Mouse (Mus musculus) B cell, adult 2 months (primary cell): ENCODE results near the gene Klhl5.

Experiments
- DNase-seq, 2 experiments: peaks; one replicate each; pipeline ENCODE4 v3.0.0; 2022

Gene Klhl5

DNA sequence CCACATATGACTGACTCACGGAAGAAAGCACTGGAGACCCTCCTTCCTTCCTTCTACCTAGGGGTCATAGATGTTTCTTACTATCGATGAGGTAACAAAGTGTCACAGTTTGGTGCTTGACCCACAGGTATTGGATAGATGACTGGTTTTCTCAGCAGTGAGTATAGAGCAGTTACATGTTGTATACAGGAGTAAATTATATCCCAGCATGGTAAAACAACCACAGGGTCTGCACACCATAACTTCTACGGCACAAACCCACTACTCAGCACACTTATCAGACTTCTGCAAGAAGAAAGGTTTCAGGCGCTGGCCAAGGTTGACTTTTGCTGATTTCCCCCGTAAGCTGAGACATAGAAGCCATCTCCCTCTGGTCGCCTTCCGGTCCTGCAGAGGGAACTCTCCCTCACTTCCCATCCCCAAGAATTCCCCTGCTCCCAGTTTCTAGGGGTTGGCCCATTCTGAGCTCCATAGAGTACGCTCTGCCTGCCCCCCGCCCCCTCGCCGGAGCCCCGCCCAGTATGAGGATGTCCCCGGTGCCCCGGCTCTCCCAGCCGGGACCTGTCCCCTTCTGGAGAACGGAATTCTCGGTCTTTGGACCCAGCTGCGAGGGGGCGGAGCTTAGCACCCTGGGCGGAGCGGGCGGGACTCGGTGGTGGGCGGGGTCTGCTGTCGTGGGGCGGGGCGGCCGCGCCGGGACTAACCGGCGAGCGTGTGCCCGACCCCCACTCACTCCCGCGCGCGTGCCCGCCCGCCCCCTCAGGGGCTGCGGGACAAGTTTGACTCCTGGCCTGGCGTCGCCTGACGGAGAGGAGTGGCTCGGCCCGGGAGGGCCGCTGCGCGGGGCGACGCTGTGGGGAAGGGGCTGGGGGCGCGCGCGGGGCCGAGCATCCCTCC is at the start of gene Klhl5:
Gene Klhl5, plus strand, starts transcription at position 664 of the 897 bp plus-strand sequence.
- DNase-seq = peak; percentile 83 to 85

DNA sequence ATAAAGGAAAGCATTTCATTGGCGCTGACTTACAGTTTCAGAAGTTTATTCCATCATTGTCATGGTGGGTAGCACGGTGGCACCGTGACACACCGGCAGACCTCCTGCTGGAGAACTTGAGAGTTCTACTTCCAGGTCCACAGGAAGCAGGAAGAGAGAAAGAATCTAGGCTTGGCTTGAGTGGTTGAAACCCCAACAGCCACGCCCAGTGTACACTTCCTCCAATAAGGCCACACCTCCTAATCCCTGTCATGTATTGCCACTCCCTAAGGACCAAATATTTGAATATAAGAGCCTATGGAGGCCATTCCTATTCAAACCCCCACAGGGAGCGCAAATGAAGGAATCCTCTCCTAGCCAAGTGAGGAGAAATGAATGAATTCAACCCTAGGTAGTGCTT is 49.7 kb upstream of the Klhl5 start:
- DNase-seq = no peak

DNA sequence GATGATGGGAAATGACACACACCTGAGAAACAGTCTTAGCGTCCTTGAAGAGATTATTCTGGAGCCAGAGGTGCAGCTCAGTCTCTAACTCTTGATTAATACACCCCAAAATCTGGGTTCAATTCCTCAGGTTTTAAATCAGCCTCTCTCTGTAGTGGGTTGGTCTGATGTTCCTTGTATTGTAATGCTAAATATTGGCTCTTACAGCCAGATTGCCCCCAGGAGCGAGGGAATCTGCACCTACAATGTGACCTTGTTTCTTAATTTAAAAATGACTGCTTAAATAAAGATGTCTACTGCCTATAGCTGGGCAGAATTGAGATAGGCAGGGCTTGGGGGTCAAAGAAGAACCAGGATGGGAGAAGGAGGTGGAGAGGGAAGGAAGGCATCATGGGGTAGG is 47.5 kb upstream of the Klhl5 start:
- DNase-seq = no peak

DNA sequence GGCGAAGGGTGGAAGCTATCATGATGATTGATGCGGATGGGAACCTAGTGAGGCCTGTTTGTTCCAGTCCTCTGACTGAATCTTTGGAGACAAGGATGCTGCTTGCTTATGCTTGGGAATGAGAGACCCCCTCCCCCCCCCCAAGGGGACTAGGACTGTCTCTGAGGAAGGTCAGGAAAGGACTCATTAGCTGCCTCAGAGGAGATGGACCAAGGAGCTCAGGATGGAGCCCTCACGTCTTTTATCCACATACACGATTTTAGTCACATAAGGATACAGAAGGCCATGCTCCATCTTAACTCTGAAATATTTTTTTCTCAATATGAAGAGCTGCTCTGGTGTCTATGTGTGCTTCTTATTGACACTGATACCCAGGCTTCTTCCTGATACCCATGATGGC is 45.1 kb upstream of the Klhl5 start:
- DNase-seq = no peak

DNA sequence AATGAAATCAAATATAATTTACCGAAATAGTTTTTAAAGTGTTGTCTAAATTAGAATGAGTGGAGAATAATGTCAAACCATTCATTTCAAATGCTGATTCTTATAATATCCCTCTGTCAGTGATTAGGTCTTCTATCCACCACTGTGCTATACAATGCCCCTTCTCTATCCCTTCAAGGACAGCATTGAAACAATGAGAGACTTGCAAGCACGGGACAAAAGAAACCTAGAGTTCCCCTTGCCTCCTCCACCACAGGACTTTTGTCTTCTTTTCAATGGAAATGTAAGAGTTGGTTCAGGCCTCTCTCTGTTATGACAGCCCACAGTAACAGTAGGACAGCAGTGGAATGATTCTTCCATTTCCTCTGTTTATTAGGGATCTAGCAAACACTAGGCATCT is 44.1 kb upstream of the Klhl5 start:
- DNase-seq = no peak

DNA sequence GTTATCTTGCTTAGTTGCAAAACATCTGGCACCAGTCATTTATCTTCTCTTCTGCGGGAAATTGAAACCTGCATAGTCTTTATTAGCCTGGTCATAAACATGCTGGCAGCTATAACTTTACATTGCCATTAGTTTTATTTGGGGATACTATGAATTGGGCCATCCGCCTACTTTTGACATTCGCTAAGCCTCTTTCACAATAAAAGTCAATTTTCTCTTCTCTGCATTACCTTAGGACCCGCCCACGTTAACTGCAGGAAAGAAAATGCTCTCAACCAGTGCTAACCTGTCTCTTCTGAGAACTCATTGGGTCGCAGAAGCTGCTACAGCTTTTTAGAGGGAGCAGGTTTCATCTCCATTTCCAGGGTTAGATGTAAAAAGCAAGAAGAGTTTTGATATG is 39.2 kb upstream of the Klhl5 start:
- DNase-seq = no peak

DNA sequence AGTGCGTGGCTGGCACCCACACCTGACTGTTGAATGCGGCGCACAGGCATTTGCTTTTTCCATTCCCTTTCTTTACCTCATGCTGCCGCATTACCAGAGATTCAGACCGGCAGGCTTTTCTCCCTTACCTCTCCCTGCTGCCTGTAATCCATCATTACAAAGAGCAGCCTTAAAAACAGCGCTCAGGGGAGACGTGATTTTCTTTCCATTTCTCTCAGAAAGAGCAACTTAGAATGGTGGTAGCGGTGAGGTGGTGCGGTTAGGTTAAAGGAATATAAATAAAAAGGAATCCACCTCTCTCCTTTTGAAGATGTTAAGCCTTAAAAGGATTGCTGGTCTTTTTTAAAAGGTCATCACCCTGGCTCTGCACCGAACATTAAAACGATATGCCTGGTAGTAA is 37.5 kb upstream of the Klhl5 start:
- DNase-seq = no peak

DNA sequence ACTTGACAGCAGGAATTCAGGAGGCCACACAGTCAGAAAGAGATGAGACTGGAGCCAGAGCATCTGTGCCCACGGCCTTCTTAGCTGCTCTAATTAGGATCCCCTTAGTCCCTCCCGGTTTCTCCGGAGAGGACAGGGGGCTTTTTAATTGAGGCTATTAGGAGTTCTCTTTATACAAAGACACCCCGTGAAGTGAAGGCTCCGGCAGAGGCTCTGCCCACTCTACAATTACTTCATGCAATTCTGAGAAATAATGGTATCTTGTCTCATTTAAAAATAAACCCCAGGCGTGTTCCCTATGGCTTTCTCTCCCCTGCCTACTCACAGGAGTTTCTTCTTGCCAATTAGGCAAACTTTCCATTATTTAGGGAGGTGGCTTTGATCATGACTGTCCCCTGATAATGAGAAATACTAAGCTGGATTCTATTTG is 35.6 kb upstream of the Klhl5 start:
- DNase-seq = no peak

DNA sequence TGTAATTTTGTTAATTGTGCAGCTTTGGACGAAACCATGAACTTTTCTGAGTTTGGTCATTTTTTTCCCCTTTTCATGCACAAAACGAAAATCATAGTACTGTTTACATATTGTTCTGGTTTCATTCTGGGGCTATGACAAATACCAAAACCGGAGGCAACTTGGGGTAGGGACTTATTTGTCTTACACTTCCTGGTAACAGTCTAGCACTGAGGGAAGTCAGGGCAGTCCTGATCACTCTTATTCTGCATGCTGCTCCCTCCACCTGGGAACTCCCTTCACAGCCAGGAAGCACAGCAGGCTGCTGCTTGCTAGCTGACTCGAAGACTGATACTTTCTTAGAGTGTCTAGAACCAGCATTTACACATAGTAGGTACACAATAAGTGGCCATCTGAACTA is 34.1 kb upstream of the Klhl5 start:
- DNase-seq = no peak

DNA sequence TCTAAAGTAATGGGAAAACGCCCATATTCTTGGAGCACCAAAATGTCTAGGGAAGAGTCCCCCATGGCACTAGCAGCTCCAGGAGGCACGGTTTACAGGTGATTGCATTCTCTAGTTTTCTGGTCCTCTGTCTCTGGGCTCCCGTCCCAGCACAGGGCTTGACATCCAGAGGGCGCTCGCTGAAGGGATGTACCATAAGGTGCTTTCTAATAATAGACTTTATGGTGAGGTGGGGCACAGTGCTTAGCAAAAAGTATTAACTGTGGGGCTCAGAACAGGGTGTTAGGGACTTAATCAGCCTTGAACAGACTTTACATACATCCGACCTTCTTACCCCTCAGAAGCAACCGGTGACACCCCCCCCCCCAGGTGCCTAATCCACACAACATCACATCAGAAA is 32.6 kb upstream of the Klhl5 start:
- DNase-seq = no peak

DNA sequence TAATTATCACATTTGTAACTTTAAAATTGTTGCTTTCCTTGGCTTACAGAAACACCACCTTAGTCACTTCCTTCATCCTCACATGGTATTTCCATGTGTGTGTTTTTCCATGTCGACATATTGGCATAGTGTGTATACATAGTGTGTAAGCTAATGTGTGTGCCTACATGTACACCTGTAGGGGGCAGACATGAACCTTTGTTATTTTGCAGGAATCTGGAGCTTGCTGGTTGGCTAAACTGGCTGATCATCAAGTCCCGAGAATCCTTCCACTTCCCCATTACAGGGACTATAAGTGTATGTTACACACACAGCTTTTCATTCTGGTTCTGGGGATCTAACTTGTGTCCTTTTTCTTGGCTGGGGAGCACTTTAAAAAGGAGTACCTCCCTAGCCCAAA is 31.3 kb upstream of the Klhl5 start:
- DNase-seq = no peak

DNA sequence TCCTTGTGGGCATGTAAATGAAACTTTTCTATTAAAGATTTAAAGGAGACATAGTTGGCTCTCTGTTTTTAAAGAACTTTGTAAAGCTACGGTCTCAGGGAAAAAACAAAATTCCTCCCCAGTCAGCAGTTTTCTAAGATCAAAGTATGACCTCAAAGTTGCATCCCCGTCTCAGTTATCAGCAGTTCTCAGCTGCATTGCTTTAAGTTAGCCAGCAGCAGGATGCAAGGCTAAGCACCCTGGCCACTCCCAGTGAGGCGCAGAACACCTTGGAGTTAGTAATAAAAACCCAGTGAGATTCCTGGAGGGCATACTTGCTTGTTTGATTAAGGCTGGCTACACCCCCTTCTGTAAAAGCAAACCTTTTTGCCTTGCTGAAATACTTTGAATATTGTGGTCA is 30.6 kb upstream of the Klhl5 start:
- DNase-seq = no peak

DNA sequence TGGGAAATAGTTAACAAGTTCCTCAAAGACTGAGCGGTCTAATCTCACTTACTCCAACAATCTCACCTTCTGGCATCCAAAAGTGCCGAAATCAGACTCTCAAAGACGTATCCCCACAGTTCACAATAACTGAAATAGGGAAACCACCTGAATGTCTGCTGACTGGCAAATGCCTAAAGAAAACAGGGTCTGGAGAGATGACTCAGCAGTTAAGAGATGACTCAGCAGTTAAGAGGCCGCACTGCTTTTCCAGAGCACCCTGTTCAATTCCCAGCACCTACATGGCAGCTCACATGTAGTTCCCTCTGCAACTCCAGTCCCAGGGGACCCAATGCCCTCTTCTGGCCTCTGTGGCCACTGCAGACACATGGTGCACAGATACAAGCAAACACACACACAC is 29.3 kb upstream of the Klhl5 start:
- no peak for DNase-seq

DNA sequence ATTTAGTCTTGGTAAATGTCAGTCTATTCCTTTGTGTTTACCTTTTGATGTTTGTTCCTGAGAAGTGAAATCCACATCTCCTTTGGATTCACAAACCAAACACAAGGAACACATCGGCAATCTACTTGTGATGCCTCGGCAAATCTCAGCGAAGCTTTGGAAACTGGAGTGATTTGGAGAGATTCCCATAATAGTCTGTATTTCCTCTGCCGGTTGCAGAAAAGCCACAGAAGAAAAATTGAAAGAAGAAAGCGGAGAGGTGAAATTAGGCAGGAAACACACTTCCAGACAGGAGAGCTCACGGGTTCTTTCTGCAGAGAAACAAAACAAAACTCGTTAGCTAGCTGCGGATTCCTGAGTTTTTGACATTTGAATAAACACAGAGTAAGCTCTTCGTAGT is 27.5 kb upstream of the Klhl5 start:
- DNase-seq = no peak

DNA sequence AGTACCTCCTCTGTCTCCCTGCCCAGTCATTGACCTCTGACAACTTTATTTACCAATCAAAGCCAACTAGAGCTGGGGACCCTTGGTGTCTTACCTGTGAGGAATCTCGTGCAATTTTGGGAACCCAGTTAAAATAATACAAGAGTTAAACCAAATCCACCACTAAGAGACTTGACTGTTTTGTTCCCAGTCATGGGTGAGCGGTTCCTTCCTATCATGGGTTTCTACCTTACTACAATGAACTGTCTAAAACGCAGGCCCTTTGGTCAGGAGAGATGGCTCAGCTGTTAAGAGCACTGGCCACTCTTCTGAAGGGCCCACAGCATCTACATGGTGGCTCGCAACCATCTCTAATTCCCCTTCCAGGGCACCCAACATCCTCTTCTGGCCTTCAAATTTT is 25.5 kb upstream of the Klhl5 start:
- DNase-seq = no peak

DNA sequence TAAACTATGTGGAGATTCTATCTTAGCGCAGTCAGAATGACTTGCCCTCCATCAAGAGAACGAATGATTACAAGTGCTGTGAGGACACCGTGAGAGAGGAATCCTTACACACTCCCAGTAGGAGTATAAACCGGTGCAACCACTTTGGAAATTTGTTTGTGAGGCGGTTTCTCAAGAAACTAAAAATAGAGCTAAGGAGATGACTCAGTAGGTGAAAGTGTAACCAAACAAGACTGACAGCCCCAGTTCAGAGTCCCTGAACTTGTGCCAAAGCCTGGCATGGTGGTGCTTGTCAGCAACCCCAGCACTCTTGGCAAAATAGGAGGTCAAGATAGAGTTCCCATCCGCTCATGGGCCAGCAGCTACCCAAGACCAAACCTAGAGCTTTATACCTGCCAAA is 20.8 kb upstream of the Klhl5 start:
- no peak for DNase-seq

DNA sequence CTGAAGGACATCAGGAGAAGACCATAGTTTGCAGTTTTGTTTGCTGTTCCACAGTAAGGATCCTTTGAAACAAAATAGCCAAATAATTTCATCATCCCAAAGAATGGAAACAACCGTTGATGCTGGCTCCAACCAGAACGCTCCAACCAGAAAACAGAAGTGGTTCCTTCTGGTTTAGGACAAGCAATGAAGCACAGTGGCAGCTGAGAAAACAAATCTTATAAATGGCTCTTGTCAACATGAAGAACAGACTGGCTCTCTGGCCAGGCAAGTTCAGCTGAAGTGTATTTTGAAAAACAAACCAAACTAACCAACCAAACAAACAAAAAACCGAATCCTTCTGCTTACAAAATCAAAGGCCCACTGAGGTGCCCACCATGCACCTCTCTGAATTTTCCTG is 17.6 kb upstream of the Klhl5 start:
- no peak for DNase-seq

DNA sequence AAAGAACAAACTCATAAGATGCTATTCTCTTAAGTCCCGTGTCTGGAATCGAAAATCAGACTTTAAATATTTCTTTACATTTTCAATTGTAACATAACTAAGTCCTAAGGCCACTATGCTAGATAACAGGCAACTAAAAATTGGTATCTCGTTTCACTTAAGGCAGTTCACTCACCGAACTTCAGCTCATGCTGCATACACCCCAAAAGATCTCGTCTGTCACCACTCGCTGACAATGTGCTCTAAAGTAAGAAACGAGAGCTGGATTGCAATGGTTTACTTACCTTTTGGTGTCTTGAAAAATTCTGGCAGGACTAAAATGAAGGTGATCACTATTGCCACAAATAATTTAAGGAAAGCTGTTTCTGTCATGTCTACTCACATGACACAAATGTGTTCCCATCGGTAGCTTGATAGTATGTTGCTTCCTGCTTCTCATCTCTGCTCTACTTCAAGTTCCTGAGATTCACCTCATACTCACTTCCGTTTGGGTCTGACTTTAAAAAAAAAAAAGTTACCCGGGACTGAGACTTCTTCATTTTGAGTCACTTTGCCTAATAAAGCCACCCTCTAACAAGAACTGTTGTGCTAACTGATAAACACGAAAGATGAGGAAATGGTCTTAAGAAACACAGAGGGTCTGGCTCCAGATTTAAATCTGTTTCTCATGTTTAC is 16.0 kb upstream of the Klhl5 start:
- peak; percentile 45 to 48 for DNase-seq

DNA sequence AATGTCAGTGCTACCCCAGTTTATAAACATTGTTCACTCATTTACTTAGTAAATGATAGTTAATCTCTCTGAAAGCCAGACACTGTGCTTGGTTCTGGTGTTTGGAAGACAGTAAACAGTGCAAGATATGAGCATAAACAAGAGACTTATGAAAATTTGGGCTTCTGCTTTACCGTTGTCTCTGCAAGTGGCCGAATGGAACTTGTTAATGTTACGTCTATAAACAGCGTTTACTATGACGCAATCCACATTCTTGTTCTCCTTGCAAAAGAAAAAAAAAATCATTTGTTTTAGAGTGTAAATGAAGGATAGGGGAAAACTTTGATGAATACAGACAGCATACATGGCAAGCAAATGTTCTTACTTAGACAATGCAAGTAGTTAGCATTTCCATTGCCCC is 15.4 kb upstream of the Klhl5 start, which contains the start of gene Tmem156:
Gene Tmem156, minus strand, starts transcription at position 212 of the 400 bp plus-strand sequence.
- DNase-seq = no peak

DNA sequence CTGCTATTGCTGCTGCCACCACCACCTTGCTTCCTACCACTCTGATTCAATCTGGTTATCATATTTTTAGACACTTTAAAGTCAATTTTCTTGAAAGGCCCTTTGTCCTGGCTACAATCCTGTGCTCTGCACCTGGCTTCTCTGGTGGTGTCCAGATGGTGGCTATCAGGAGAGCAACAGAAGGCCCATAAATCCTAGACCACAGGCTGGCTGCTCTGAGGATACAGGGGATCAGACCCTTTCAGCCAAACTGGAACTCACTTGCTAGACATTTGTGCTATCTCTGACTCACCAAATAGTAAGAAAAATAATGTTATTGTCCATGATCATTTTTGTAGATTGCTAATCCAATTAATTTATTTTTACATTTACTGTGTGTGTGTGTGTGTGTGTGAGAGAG is 13.6 kb upstream of the Klhl5 start:
- DNase-seq = no peak

DNA sequence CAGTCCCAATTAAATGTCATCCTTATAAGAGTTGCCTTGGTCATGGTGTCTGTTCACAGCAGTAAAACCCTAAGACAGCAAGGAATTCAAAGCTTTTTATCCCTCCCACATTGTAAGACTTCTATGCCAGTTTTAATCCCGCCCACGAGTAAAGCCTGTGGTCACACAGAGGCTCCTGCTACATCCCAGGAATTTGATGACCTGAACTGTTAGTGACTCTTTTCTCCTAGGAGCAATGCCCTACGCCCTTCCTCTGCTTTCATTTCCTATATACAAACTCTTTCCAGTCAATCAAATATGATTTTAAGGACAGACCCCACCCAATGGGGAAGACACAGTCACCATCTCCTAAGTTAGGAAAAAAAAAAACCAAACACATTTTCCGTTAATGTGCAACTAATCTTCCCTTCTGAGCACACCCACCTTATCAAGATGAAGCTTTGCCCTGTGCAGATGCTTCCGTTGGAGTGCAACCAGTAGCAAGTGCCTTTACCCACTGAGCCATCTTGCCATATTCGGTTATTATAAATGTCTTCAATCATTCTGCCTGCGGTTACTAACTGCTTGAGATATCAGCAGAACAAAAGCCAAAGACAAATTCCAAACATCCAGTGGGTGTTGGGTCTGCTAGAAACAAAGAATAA is 12.3 kb upstream of the Klhl5 start:
- no peak for DNase-seq

DNA sequence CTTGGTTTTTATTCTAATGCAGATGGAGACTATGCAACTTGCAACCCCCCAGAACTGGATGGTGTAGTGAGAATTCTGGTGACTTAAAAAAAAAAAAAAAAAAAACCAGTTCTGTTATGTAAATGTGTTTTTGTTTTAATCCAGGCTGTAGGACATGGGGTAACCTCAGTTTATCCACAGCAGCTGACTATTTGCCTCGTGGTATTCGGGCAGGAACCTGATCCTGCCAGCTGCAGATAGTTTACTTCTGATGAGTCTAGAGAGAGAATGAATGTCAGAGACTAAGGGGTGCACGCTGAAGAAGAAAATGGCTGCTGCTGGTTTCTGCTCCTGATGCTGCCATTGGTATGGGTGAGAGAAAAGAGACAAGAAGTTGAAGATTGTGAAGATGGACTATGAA is 11.3 kb upstream of the Klhl5 start:
- DNase-seq = no peak

DNA sequence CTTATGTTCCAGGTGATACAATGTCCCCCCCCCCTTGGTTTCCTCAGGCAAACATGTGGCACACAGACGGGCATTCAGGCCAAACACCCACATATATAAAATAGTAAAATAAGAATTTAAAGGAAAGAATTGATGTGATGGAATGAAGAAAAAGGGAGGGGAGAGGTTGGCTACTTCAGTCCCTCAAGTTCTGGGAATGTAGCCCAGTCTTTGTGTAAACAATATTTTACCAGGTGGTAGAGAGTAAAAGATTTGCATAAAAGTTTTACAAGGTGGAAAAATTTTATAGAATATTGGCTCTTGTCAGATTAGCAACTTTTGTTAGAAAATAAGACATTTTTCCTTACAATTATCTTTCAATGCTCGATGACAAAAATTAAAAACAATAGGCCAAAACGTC is 10.5 kb upstream of the Klhl5 start:
- no peak for DNase-seq

DNA sequence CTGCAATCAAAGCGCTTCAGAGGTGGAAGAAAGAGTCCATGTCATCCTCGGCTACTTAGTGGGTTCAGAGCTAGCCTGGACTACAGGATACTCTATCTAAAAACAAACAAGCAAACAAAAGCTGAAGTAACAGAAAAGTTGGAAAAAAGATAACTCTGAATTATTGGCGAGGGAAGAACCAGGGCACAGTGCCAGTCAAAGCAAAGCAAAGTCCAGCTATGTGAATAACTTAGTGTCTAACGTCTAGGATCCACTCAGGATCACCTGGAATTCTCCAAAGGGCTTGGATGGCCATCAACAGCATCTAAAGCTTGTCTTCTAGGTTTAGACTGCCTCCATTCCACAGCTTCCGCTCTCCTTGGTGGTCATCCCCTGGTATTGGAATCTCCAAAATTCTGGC is 9.9 kb upstream of the Klhl5 start:
- DNase-seq = no peak
